Mouse (Mus musculus) large intestine, adult 2 months (tissue): ENCODE measurements around the gene Olfr1393. TPM values are rescaled to one million over a fixed set of nuclear protein-coding genes. Genes with fewer than 3 reads are reported as not detected.

ENCODE experiments used
- DNase-seq: peaks from one replicate; pipeline ENCODE4 v3.0.0-alpha.2; 2012; ENCODE audit warnings: low read depth, low spot score
- WGBS: fragments of 180-500 bp; shearing (Covaris S2); methylation state at CpG from one replicate; pipeline ENCODE4 v1.1.7; 2018; 5-methylcytosine and 5-hydroxymethylcytosine counted together
- polyA plus RNA-seq: library from polyadenylated mRNA; depleted of rRNA; stranded (reverse); fragments of >200 nt; gene quantifications from 2 replicates; pipeline ENCODE4 v1.2.3, GENCODE M21; 2012; rRNA removed

The Olfr1393 gene
- 0.19 and 0.32 TPM in 2 replicates for polyA plus RNA-seq

DNA sequence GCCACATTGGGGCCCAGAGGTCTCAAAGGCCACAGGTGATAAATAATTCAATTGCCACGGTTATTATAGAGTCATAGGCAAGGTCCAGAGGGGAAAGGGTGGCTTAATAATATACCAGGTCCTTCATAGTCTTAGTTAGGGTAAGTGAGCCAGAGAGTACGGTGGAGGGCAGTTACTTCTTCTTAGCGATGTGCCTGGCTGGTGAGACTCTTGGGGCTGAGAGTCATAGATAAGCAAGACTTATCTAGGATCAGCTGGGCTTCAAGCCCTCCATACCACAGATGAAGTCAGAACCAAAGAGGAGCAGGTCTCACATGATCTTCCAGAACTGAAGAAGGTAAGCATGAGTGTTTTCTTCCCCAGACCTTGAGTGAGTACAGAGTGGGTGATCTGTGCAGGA, at the start of gene Olfr1393:
Gene Olfr1393 (plus strand): TSS at position 83 of the 400 bp plus-strand sequence.
- WGBS, result 70% methylated on average over 3 of the region's 3 CpGs
- no peak for DNase-seq

GRCm38 (mm10) chr11:49232781-49233180, 45.3 kb upstream of the Olfr1393 start:
- no peak for DNase-seq
- WGBS, result 81% methylated on average over 3 of the region's 3 CpGs

DNA sequence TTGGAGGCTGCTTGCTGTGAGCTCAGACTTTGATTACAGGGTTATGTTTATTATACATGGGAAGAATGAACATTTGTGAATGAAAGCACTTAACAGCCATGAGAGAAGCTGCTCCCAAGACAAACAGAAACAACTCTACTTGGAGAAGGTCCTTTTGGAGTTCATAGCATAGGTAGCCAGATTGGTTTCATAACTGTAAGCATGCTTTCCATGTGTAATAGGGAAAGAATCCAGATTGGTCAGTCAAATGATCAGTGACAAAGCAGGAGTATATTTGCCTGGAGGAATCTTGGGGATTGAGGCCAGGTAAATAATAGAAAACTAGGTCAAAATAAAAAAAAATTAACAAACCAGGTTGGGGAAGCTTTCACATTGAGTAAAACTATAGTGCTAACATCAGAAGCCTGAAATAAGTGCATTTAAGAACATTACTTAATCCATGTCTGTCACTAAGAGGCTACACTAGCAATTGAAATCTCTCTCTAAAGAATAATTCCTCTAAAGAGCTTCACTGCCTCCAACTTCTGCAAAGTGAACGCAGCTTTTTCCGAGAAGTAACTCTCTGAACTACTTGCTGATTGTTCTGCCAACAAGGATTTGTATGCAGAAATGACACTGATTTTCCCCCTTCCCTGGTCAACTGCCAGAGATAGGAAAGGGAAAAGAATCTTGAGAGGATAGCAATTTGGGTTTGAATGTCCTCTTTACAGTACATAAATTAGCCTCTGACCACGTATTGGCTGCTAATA, 42.5 kb upstream of the Olfr1393 start:
- WGBS, result 75% methylated on average over 3 of the region's 3 CpGs
- no peak for DNase-seq

- no peak for DNase-seq
- 47% methylated on average over 1 of the region's 1 CpGs for WGBS
Measured at GRCm38 (mm10) chr11:49236891-49237290, 41.2 kb upstream of the Olfr1393 start.

DNA sequence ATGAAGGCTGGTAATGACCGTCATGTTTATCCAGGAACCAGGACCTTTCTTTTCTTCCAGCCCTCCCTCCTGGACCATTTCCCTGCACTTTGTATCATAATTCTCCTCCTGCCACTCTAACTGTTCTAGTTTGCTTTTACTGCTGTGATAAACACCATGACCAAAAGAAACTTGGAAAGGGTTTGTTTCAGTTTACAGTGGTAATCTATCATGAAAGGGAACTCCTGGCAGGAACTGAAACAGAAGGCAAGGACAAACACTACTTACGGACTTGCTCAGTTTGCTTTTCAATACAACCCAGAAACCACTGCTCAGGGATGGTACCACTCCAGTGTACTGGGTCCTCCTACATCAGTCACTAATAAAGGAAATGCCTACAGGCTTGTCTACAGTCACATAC, 40.6 kb upstream of the Olfr1393 start:
- WGBS, result 11% methylated on average over 2 of the region's 2 CpGs
- no peak for DNase-seq

- no peak for DNase-seq
- WGBS, result 89% methylated on average over 1 of the region's 1 CpGs
Measured at GRCm38 (mm10) chr11:49240310-49240709, 37.8 kb upstream of the Olfr1393 start.

- DNase-seq, result no peak
- 73% methylated on average over 4 of the region's 4 CpGs for WGBS
Measured at GRCm38 (mm10) chr11:49240874-49241273, 37.2 kb upstream of the Olfr1393 start.

DNA sequence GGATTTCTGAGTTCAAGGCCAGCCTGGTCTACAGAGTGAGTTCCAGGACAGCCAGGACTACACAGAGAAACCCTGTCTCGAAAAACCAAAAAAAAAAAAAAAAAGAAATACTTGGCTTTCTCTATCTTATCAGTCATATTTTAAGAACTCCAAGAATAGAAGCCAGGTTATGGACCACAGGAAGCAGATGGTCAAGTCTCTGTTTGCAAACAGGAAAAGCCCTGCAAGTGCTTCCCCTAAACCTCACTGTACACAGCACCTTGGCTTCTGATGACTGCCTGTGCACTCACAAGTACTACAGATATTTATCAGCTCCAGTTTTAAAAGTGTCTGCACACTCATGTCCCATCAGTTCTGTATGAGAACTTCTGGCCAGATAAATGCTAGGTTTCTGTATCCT, 36.6 kb upstream of the Olfr1393 start:
- no peak for DNase-seq
- 43% methylated on average over 1 of the region's 1 CpGs for WGBS

DNA sequence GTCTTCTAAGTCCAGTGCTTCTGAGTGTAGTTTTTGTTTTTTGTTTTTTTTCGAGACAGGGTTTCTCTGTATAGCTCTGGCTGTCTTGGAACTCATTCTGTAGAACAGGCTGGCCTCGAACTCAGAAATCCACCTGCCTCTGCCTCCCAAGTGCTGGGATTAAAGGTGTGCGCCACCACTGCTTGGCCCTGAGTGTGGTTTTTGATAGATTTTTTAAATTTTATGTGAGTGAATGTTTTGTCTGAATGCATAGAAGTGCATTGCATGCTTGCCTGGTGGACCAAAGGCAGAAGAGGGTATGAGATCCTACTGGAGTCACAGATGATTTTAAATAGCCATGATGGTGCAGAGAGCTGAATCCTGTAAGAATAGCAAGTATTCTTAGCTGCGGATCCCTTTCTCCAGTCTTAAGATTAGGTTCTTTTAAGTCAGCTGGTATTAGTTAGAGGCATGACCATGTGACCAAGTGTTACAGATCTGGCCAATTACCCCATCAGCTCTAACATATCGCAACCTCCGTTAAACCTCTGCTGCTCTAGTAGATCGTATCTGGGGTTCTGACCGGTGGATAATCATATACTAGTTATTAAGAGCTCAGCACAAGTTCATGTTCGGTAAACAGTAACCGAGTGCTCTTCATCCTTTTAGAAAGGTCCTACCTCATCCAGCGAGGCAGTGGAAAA, 35.0 kb upstream of the Olfr1393 start:
- WGBS, result 20% methylated on average over 11 of the region's 11 CpGs
- DNase-seq, result no peak

DNA sequence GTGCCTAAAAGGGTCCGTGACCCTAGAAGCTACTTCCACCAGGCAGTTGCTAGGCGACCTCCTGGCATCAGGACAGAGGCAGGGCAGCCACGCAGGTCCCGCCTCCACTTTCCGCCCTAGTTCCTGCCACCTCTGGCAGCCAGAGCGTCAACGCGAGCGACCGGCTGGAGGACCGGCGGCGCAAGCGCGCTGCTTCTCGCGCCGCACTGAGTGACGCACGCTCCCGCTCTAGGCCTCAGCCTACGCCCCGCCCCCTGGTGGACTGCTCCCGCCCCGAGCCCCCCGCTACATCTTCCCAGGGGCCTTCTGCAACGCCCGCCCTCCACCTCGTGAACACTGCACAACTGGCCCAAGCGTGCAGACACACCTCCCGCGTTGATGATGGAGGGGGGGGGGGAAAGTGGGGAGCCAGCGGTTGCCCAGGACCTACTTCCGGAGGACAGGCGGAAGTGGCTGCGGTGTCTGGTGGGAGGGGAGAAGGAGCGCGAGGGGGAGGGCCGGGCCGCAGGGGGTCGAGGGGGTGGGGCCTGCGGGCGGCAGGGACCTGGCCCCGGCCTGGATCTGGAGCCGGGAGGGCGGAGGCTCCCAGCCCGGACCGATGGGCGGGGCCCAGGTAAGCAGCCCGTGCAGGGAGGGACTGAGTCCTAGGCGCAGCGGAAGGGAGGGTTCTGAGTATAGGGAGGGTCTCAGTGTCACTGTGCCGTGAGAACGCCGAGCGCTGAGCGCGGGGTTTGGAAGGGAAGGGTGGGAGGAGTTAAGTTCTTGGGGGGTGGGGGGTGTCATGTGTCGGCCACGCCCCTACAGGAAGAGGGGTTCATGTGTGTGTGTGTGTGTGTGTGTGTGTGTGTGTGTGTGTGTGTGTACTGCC, 34.1 kb upstream of the Olfr1393 start, which contains the start of gene Mgat1:
Gene Mgat1 (plus strand): TSS at position 465 of the 868 bp plus-strand sequence.
- DNase-seq, result no peak
- 2% methylated on average over 60 of the region's 60 CpGs for WGBS

- DNase-seq, result no peak
- 1% methylated on average over 4 of the region's 4 CpGs for WGBS
Measured at GRCm38 (mm10) chr11:49244595-49244930, 33.5 kb upstream of the Olfr1393 start.

DNA sequence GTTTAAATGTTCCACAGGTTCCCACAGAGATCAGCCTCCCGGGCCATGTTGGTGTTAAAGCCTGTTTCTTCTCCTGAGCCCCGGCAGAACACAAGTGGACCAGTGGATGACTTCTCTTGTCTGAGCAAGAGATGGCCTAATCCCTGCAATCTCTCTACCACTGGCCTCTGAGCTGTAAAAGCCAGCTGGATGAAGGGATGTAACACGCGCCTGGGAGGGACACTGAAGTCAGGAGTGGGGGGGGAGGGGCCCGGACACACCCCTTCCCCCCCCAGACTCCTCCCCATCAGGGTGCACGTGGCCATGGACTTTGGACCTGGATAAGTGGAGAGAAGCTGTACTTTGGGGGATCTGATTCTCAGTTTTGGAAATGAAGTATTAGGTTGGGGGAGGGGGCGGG, 32.9 kb upstream of the Olfr1393 start:
- DNase-seq, result no peak
- 10% methylated on average over 7 of the region's 7 CpGs for WGBS

- WGBS, result 13% methylated on average over 12 of the region's 12 CpGs
Measured at GRCm38 (mm10) chr11:49245634-49246415, 32.3 kb upstream of the Olfr1393 start.

GRCm38 (mm10) chr11:49246523-49246922, 31.6 kb upstream of the Olfr1393 start:
- WGBS, result 62% methylated on average over 4 of the region's 4 CpGs
- no peak for DNase-seq

More at GRCm38 (mm10) chr11:49245634-49246415, 32.3 kb upstream of the Olfr1393 start:
- DNase-seq, result no peak

DNA sequence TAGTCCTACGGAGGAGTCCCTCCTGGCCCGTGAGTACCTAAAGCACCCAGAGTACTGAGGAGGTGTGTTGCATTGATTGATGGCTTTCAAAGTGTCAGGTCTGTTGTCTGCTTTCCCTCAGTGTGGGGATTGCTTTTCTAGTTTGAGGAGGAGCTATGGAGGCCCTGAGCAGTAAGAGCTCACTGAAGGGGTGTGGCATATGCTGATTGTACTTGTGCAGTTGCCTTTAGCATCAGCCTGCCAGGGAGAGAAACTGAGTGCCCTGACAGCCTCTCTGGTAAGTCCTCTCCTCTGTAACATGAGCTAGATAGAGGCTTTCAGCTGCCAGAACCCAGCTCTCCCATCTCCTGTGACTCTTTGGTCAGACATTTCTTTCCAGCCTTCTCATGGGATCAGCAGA, 30.8 kb upstream of the Olfr1393 start:
- DNase-seq, result no peak

DNA sequence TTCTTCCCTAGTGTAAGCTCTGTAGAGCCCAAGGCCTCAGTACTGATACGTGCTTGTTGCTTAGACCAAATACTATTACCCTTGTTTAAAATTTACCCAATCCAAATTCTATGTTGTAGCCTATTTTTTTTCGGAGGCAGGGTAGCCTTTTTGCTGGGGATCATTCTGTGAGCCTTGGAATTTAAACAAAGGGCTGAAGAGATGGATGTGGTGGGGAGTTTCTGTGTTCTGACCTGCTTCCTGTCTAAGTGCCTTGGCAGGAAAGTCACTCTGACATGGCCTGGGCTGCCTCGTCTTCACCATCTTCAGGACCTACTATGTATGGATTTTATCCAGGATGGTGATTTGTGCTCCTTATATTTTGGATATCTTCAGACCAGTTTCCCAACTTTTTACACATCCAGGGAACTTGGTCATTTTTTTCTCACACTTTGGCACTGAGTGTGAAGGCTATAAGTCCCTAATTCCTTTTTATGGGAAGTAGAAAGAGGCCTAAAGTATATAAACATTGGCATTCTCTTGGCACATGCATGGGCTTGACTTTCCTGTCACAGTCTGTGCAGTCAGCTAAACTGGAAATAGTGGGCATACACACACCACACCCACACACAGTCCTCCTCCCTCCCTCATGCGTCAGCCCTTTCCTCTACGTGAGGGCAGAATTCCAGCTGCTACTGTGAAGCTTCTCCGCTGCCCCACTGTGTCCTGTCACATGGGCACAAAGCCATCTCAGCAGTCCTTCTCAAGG, 29.7 kb upstream of the Olfr1393 start:
- 21% methylated on average over 6 of the region's 6 CpGs for WGBS
- no peak for DNase-seq

More for the DNA sequence above, 30.8 kb upstream of the Olfr1393 start:
- WGBS, result 22% methylated on average over 2 of the region's 2 CpGs

GRCm38 (mm10) chr11:49248974-49249700, 29.0 kb upstream of the Olfr1393 start:
- 37% methylated on average over 6 of the region's 6 CpGs for WGBS

GRCm38 (mm10) chr11:49249811-49250421, 28.2 kb upstream of the Olfr1393 start:
- DNase-seq, result no peak
- 3% methylated on average over 10 of the region's 10 CpGs for WGBS

More at GRCm38 (mm10) chr11:49248974-49249700, 29.0 kb upstream of the Olfr1393 start:
- DNase-seq, result no peak
